Mouse (Mus musculus): ENCODE data around the gene Alkbh2. TPM values are rescaled to one million over a fixed set of nuclear protein-coding genes. Genes with fewer than 3 reads are reported as not detected.

The Alkbh2 gene
- total RNA-seq, 1 experiment from 2014 or later, result 9.9 TPM

DNA sequence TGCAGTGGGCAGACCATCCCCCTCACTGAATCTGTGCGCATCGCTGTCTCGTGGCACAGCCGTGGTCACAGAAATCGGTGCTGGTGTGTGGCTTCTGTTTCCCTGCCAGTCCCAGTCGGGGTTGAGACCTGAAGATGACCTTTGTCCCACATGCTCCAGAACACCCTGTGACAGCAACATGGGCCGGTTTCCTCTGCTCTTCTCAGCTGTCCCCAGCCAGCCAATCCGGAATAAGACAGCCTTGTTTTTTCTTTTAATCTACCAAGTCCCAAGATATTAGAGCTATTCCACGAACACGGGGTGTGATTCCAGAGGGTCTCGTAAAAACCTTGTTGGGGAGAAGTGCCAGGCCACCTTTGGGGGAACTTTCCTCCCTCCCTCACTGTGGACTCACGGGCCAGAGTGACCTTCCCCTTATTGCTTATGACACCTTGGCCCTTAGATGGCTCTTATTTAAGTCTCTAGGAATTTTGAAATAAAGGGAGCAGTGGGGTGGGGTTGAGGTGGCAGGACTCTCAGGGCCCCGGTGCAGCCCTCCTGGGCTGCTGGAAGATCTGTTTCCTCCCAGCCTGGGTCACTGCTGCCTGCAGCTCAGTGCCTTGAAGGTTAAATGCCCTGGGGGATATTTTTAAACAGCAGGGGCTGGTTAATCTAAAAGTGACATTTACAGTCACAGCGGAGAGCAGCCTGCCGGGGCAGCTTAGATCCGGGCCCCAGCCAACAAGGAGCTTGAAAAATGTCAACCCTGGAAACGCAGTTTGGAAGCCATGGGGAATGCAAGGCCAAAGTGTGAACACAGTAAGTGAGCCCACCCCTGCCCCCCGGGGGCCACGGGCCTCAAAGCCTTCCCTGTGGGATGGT, 18.2 kb upstream of the Alkbh2 start, which contains the start of gene Acacb:
Acacb (plus strand) TSS at position 508 of the 861 bp plus-strand sequence.
- DNase-seq, result peak; percentile 72

DNA sequence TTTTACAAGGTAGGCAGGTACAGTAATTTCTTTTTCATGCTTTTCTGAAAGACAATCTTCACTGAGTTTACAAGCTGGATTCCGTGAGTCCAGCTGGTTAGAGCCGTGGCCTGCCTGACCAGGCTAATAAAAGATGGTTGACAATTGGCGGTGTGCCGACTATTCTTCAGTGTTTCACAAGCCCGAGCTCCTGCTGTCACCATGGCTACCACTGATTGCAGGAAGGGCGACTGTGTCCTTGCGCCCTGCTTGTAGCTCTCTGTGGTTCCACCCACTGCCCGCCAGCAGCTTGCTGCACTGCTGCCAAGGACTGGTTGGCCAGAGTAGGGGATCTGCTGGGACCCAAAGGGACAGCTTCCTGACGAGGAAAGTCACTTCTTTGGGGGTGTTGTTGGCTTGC, 11.2 kb upstream of the Alkbh2 start:
- peak; percentile 96 for DNase-seq

- DNase-seq, result peak; percentile 53
These were observed 10.5 kb upstream of the Alkbh2 start for GRCm38 (mm10) chr5:114138277-114139164.

GRCm38 (mm10) chr5:114137481-114138276, 9.7 kb upstream of the Alkbh2 start:
- DNase-seq, result peak; percentile 29

- DNase-seq, result no peak
These were observed 7.5 kb upstream of the Alkbh2 start for GRCm38 (mm10) chr5:114135516-114135915.

DNA sequence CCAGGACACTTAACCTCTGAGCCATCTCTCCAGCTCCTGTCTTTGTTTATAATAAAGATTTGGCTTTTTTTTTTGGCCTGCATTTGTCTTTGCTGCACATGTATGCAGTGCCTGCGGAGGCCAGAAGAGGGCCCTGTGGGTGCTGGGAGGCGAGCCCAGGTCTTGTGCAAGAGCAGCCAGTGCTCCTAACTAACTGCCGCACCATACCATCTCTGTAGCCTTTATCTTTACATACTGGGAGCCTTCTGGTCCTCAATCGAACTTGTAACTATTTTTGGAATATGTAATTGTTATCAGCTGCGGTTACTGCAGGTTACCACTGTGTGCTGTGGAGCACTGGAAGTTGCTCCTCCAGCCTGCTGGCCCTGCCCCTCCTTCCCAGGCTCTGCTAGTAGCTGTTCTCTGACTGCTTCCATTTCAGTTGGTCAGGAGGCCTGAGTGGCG, 6.1 kb upstream of the Alkbh2 start:
- peak; percentile 91 for DNase-seq

- no peak for DNase-seq
These were observed 4.8 kb upstream of the Alkbh2 start for GRCm38 (mm10) chr5:114132841-114133240.

- DNase-seq, result peak; percentile 78
These were observed 3.5 kb upstream of the Alkbh2 start for GRCm38 (mm10) chr5:114131521-114131840.

DNA sequence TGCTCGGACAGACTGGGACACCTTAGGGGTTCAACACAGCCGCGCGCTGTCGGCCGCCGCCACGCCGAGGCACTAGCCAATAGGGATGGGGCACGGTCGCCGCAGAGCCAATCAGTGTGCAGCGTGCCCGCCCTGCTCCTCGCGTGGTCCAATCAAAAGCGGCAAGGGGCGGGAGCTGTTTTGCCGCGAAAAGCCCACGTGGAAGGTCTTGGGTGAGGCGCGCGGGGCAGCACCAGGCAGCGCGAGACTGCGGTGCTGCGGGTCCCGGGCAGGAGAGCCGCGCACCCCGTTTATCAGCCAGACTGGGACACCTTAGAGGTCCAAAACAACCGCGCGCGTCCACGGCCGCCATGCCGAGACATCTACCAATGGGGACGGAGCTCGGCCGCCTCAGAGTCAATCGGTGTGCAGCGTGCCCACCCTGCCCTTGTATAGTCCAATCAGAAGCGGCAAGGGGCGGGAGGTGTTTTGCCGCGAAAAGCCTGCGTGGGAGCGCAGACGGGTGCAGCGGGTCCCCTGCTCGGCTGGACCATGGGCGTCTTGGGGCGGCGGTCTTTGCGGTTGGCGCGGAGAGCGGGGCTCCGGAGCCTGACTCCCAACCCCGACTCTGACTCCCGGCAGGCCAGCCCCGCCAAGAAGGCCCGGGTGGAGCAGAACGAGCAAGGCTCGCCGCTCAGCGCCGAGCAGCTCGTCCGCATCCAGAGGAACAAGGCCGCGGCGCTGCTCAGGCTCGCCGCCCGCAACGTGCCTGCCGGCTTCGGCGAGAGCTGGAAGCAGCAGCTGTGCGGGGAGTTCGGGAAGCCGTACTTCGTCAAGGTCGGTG, 2.9 kb upstream of the Alkbh2 start:
- peak; percentile 96 for DNase-seq

- peak; percentile 60 for DNase-seq
These were observed 2.2 kb upstream of the Alkbh2 start, which contains the start of gene Ung for GRCm38 (mm10) chr5:114130211-114130605. Ung (plus strand) TSS chr5:114130386.

DNA sequence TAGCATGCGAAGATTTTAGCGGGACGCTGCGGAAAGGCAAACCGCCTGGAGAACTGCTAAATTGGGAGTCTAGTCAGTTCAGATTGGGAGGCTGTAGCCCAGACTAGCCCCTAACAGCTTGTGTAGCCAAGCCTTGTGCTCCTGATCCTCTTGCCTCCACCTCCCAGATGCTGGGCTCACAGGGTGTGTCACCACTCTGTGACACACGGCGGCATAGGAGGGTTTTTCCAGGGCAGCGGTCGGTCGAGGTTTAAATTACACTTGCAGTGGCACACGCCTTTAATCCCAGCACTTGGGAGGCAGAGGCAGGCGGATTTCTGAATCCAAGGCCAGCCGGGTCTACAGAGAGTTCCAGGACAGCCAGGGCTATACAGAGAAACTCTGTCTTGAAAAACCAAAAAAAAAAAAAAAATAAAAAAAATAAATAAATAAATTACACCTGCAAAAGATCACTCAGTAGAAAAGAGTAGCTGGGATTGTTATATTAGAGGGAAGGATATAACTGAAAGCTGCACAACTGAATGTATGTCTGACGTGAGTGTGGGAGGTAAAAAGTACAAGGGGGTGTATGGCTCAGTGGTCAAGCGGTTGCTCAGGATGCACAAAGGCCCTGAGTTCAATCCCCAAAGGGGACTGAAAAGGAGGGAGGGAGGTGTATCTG, 1.7 kb upstream of the Alkbh2 start:
- no peak for DNase-seq

DNA sequence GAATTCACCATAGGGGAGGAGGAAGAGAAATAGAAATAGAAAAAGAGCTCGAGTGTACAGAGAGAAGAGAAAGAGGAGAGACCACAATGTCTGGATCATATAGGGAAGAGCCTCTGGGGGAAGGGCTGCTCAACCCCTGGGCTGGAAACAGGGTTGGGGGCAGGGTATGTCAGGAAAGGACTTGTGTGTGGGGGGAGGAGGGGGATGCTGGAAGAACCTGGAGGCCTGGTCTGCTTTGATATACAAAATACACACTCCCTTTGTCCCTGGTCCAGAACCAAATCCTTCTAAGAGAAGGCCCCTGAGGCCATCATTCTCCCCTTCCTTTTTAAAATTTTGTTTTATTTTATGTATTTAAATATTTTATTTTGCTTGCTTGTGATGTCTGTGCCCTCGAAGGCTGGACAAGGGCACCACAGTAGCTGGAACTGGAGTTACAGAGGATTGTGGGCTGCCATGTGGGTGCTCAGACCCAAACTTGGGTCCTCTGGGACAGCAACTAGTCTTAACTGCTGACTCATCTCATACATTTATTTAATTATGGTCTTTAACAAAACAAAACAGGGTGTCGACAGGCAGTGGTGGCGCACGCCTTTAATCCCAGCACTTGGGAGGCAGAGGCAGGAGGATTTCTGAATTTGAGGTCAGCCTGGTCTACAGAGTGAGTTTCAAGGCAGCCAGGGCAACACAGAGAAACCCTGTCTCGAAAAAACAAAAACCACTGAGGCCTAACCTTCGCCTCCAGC, 1.3 kb downstream of the Alkbh2 start:
- DNase-seq, result no peak

- DNase-seq, result no peak
These were observed 2.0 kb downstream of the Alkbh2 start for GRCm38 (mm10) chr5:114126008-114126407.

GRCm38 (mm10) chr5:114119806-114120205, 8.2 kb downstream of the Alkbh2 start:
- DNase-seq, result no peak

- no peak for DNase-seq
These were observed 11.4 kb downstream of the Alkbh2 start for GRCm38 (mm10) chr5:114116586-114116985.

DNA sequence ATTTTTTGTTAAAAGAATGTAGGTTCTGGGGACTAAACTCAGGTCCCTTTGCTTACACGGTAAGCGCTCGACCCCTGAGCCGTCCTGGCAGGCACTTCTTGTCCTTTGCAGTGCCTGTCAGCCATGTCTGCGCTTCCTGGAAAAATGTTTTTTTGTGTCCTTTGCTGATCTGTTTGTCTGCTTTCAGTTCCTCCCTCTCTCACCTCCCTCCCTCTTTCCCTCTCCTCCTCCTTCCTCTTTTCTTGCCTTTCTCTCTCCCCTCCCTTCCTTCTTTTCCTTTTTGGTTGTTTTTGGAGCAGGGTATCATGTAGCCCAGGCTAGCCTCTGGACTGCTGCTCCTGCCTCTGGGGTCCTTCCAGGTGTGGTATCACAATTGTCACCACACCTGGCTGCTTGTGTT, 13.0 kb downstream of the Alkbh2 start:
- DNase-seq, result no peak

- no peak for DNase-seq
These were observed 14.7 kb downstream of the Alkbh2 start for GRCm38 (mm10) chr5:114113334-114113733.

DNA sequence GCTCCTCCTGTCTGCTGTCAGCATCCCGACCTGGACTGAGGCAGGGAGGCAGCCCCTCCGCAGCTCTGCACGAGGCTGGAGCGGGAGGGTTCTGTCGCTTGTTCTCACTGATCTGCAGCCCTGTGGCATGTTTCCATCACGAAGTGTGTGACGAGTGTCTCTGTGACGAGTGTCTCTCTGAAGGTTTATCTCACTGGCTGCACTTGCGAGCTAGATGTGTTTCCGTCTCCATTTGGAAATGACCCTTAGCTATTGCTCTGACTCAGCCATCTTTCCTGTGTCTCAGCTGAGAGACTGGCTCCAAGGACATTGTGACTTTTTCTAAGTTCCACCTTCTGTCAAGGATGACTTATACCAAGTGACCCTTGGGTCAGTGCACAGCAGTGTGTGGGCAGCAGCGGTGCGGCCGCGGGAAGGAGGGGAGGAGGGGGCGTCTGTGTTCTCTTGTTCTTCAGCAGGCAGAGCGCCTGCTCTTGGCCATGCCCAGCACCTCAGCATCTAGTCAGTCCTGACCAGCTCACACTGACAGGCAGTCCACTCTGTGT, 21.6 kb downstream of the Alkbh2 start:
- DNase-seq, result peak; percentile 57

GRCm38 (mm10) chr5:114102807-114103206, 25.2 kb downstream of the Alkbh2 start:
- DNase-seq, result no peak

GRCm38 (mm10) chr5:114101873-114102272, 26.1 kb downstream of the Alkbh2 start:
- no peak for DNase-seq

Data from adrenal gland, postnatal 14 days (tissue).